Mouse (Mus musculus) megakaryocyte progenitor cell, adult 5-6 weeks (primary cell): Measurements from ENCODE around the gene Pgpep1. TPM values are rescaled to one million over a fixed set of nuclear protein-coding genes. Genes with fewer than 3 reads are reported as not detected.

Experiments
- ATAC-seq: replicated peaks from 2 replicates; pipeline ENCODE4 v1.8.0; 2016; ENCODE audit warnings: mild to moderate bottlenecking, moderate TSS enrichment, inconsistent platforms; ENCODE audit not compliant: poor library complexity
- total RNA-seq, 2 experiments: library from RNA; stranded (forward) in 1 of 2; stranded (reverse) in 1 of 2; fragments of 157-497, 149-512 nt in 1 of 2; fragments of 200-1000 nt in 1 of 2; gene quantifications; 2 replicates each; pipeline versions ENCODE4 v1.2.3 to v1.2.4; 2015 to 2017

Pgpep1 gene
- total RNA-seq, 2 experiments from 2014 or later, result 5.2 to 11.8 TPM

DNA sequence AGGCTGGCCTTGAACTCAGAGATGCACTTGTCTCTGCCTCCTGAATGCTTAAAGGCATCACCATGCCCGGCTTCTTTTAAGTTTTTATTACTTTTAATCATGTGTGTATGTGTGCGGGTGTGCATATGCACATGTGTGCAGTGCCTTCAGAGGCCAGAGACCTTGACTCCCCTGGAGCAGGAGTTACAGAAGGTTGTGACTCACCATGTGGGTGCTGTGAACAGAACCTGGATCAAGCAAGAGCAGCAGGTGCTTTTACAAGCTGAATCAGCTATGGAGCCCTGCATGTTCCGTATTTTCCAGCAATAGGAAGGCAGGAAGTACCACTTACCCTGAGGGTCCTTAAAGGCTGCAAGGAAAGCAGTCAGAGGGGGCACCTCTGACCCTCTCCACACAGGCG is 31.0 kb upstream of the Pgpep1 start:
- no peak for ATAC-seq

DNA sequence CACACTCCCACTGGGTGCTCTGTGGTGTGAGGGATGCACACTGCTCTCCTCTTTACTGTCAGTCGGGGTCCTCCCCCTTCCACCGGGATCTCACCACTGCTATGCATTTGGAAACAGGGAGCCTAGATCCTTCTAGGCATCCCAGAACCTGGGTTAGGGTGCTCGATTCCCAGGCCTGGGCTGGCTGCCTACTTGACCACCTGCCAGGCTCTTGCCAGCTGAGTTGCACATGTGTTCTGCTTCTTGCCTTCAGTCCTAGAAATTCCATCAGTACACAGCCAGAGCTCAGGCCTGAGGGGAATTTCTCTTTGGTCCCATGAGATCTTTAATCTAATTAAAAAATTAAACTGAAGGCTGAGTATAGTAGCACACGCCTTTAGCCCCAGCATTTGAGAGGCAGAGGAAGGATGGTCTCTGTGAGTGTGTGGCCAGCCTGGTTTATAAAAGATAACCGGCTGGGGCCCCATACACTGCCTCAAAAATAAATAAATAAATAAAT is 29.8 kb upstream of the Pgpep1 start:
- no peak for ATAC-seq

DNA sequence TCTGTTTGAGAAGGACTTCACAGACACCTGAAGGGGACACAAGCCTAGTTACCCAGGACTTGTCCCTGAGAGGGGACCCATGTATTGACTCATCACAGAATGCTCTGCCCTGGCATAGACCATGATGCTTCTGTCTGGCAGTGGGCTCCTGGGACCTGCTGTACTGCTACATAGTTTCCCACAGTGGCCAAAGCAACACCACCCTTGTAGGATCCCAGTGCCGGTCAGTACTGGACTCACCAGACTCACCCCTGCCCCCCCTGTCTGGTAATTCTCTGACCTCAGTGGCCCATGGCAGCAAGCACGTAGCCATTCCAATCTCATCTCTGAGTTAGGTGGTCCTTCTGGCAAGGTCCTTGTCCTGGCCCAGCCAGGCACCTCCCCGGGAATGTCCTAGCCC is 27.9 kb upstream of the Pgpep1 start:
- no peak for ATAC-seq

DNA sequence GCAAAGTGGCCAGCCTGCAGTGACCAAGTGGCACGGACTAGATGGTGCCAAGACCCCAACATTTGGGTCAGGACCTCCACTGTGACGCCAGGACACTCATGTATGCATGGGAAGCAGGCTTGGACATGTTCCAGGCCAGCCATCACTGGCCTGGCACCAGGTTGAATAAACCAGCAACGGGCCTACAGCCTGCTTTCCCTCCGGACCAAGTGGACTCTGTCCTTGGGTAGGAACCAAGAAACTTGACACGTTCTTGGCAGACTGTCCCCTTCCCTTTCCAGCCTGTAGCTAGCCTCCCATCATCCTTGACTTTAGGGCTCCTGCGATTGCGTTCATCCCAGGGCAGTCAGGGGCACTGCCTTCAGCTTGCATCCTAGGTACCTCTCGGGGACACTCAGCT is 27.4 kb upstream of the Pgpep1 start:
- no peak for ATAC-seq

DNA sequence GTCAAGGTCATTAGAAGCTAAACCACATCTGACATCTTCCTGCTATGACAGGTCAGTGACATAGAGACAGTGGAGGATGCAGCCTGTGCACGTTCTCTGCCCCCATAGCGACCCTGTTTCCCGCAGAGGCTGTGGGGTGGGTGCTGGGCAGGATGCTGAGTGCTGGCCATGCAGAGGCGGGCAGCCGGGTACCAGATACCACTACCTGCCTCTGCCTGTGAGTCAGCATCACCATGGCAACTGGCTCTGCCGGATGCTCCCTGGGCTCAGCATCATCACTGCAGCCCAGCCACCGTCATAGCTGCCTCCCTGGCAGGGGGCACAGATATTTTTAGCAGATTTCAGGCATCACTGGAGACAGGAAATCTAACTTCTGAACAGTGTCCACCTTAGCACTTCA is 24.1 kb upstream of the Pgpep1 start:
- ATAC-seq, result no peak

DNA sequence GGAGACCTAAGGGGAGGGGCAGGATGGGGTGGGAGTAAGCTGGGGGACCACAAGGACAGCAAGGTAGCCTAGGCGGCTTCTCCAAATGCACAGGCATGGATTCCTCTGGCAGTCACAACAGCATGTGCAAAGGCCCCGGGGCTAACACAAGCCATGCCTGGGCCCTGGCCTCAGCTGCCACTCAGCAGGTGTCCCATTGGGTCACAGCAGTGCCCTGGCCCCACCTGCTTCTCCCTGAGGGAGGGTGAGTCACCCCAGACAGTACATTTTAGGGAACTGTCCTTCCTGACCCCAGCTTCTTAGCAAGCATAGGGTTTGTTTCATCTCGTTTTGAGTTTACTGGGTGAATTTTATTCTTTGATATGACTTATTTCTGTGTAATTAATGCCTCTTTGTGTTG is 22.5 kb upstream of the Pgpep1 start:
- peak; percentile 55 for ATAC-seq

DNA sequence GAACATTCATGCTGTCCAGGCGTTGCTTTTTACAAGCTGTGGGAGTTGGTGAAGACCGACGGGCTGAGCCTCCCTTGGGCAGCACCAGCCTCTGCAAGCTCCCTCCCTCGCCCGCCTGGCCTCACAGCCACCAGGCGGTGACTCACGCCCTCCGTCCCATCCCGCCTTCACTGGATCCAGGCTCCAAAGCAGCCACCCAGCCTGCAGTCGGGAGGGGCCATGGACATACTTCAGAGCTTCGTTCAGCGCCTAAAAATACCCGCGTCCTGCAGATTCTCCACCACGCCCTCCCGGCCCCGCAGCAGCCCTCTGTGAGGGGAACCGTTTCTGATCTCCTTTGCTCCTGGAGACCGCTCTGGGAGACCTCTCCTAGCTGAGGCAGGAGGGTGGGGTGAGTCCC is 22.0 kb upstream of the Pgpep1 start:
- 0 out of 2 replicates have a peak, but pooled peaks have one; percentile 10 for ATAC-seq

DNA sequence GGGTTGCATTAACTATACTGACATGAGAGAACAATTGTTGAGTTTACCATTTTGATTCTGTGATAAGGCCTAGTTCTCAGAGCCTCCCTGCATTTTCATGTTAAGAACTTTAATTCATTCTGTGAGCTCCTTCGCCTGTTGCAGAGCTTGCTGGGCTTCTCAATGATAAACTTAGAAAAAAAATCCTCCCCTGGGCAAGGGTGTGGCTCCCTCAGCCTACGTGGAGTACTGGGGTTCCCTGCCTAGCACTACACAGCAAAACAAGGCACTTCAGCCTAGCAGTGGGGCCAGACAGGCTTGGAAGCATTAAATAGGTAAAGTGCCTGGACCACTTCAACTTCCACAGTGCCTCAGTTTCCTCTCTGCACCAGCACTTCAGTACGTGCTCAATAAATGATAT is 21.2 kb upstream of the Pgpep1 start:
- ATAC-seq, result 0 out of 2 replicates have a peak, but pooled peaks have one; percentile 23

DNA sequence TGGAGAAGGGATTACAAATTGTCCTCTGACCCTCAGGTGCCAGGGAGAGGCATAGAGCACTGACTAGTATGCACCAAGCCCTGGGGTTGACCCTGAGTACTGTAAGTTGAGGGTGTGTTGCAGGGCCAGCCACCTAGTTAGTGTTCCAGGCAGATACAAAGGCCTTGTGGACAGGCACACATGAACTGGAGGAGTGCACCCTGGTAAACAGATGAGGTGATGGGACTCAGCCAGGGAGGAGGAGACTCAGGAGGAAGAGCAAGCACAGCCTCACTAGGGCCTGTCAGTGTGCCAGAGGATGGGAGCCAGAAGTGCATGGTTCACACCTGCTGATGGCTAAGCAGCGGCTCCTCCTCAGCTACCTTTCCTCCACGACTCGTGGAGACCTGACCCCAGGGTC is 19.9 kb upstream of the Pgpep1 start:
- no peak for ATAC-seq

DNA sequence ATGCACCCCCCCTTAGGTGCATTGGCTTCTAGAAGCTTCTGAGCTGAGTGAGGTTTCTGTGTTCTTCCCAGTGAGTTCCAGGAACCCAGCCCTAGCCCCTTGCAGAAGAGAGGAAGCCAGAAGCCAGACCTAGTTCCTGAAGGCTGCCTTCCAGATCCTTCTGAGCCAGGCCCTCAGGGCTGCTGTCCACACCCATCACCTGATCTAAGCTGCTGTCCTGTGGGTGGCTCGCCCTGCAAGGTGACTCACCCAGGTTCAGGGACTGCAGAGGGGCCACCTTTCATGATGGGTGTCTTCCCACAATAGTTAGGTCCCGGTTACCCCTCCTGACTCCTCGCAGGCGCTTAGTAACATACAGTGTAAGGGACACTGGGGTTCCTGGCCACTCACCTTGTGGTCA is 19.2 kb upstream of the Pgpep1 start:
- no peak for ATAC-seq

DNA sequence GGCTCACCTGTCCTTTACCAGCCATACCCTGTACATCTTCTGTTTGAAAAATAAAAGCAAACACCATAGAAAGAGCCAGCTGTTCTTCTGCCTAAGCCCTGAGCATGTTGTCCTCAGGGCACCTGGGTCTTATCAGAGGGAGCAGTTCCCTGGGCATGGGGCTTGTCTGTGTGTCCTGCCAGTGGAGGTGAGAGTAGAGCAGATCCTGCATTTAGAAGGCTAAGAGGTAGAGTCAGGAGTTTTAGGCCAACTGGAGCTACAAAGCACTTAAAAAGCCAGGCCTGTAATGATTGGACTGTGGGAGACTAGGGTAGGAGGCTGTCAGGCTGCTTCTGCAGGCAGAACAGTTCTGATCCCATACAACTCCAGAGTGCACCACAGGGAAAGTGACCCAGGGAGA is 18.5 kb upstream of the Pgpep1 start:
- no peak for ATAC-seq

DNA sequence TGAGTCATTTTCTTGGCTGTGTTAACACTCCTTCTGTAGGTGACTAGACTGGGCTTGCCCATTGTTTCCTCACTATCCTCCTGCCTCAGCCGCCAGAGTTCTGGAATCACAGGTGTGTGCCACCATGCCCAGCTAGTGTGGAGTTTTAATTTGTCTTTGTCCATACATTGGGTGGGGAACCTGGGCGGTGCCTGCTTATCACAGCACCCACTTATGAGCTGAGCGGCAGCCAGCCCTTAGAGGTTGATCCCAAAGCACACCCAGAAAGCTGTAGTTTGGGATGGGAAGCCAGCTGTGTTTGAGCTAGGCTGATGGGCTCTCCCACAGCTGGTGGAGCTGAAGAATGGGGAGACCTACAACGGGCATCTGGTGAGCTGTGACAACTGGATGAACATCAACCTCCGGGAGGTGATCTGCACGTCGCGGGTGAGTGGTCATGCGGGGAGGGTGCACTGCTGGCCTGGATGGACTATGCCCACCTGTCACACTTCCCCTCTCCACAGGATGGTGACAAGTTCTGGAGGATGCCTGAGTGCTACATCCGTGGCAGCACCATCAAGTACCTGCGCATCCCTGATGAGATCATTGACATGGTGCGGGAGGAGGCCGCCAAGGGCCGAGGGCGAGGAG is 17.4 kb upstream of the Pgpep1 start:
- ATAC-seq, result no peak

DNA sequence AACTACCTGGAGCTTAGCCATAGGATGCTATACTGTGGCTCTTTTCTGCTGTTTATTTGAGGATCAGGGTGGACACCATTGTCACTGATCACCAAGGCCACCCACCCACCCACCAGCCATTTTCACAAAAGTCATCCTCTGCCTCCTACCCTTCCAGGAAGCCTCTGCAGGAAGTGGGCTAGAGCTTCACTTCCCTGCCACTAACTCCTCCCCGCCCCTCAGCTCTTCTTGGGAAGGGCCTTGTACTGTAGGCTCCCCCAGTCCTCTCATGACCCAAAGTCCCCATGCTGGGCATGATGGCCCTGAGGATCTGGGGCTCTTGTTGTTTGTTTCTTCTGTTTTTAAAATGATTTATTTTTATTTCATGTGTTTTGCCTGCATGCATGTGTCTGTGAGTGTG is 15.1 kb upstream of the Pgpep1 start:
- ATAC-seq, result peak; percentile 15; the same call in 1 of the 2 replicates

DNA sequence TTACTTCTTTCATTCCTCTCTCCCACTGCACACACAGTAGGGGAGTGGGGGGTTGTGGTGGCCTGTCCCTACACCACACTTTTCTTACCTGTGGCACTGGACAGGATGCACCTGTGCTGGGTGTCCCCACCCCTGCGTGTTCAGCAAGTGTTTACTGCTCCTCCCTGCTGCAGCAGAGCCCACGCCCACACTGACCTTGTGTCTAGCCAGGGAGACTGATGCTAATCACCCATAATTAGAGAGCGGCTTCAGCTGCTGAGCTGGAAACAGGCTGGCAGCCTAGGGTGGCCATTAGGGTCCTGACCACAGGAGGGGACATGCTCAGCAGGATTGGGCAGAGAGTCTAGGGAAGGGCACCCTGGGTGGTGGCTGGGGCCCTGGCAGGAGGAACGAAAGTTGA is 14.5 kb upstream of the Pgpep1 start:
- no peak for ATAC-seq

DNA sequence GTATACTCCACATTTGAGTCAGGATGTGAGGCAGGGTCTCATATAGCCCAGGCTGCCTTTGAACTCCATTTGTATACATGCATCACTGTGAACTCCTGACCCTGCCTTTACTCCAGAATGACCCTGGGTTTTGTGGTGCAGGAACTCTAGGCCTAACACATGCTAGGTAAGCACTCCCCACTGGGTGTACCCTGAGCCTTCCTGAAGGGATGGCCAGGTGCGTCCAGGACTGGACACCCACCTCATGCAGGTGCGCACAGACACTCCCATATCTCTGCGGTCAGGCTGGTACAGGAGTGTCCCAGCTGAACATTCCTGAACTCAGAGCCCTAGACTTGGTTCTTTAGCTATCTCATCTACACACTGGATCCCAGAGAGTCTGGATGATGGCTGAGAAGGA is 13.9 kb upstream of the Pgpep1 start:
- no peak for ATAC-seq

DNA sequence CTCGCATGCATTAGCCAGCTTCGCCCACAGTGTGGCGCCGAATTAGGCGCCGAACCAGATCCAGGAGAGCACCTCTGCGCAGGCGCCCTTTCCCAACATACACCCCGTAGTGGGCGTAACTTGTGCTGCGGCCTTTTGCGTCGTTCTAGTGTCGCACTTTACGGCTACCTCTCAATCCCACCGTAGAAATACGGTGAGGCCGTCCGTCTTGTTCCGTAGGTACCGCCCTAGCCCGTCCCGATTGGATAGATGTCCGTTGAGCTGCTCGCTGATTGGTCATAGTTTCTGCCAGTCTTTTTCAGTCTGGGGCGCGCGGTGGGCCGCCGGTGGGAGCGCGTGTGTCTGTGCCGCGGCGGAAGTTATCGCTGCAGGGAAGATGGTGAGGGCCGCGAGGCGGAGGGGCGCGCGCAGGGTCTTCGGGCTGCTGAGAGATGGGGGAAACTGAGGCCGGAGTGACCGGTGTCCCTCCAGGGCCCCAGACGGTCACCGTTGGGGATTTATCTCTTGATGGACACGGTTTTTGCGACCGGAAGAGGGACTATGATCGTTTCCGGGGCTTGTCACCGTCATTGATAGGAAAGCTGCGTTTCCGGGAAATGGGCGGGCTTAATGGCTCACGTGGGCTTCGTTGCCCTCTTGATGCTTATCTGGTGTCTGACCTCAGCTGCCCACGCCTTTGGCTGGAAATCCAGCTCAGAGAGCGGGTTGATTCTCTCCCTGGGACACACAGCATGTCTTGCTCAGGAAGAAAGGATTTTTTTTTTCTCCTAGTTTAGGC is 13.1 kb upstream of the Pgpep1 start, which contains the start of gene Lsm4:
Lsm4 (plus strand) TSS at position 170 of the 778 bp plus-strand sequence.
- ATAC-seq, result peak; percentile 87

DNA sequence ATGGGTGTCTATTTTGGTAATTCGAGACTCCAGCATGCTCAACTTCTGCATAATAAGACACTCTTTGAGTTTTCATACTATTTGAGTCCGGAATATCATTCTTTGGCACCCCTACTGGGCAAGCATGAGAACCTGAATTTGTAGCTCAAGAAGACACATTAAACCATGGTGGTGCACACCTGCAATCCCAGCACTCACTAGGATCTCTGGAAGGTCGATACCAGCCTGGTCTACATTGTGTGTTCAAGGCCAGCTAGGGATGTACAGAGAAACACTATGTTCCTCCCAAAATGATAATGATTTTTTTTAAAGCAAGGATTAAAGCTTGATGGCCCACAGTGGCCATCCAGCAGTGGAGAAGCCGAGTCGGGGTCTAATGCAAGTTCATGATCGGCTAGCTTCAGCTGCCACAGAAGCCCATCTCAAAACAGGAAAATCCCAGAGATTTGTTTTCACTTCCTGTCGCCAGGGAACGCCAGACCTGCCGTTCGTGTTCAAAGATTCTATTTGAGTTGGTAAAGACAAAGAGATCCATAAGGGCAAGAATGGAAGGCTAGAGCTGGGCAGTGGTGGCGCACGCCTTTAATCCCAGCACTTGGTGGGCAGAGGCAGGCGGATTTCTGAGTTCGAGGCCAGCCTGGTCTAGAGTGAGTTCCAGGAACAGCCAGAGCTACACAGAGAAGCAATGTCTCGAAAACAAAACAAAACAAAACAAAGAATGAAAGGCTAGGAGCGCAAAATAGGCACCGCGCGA is 12.3 kb upstream of the Pgpep1 start:
- ATAC-seq, result no peak

DNA sequence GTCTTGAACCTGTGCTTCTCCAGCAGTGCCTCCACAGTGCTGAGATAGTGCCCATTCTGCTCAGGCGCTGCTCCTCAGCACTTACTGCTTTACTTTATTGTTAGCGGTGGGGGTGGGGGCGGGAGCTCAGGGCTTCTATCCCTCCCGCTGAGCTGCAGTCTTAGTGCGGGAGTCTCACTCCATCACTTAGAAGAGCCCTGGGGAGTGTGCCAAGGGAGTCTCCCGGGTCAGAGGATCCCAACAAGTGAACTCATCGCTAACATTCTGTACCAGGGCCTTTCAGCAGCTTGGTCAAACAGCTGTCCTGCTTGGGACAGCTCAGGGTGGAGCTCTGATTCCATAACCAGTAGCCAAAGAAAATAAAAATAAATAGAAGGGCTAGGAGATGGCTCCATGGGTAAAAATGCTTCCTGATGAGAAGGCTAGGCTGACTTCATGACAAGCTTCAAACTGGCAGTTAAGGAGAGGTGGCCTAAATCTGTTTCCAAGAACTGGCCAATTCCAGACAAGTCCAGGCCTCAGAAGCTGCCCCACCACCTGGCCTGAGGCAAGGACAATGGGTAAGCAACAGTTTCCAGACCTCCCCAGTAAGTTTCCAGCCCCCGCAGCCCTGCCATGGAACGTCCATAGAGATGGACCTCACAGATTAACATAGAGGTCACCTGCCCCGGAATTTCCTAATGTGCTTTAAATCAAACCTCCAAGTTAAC is 11.6 kb upstream of the Pgpep1 start:
- no peak for ATAC-seq

DNA sequence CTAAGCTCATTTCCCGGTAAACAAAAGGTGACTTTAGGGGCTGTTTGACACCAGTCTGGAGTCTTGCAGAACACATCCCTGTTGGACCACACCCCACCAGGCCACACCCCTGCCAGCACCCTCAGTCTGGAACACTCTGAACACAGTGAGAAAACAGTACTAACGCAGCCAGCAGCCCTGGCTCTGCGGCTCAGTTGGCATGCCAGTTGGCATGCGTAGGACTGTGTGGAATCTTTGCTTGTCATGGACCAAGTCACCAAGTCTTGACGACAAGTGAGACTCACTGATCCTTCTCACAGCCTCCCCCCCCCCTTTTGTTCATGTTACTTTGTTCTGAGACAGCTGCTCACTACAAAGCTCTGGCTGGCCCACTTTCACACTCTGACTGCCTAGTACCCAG is 6.9 kb upstream of the Pgpep1 start:
- peak; percentile 61 for ATAC-seq

DNA sequence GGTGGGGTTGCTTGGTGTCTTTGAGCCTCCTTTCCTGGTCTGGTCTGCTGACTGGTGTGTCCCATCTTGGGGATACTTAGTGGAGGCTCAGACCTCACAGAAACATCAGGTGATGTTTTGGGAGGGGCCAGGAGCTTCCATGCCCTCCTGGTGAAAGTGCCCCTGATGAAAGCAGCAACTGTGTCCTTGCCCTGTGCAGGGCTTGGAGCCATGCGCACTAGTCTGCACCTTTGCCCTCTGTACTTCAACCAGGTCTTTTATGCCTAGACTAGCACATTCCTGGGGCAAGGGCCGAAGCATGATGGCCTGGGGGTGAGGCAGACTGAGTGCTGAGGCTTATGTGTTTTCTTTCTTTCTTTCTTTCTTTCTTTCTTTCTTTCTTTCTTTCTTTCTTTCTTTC is 5.4 kb upstream of the Pgpep1 start:
- no peak for ATAC-seq

DNA sequence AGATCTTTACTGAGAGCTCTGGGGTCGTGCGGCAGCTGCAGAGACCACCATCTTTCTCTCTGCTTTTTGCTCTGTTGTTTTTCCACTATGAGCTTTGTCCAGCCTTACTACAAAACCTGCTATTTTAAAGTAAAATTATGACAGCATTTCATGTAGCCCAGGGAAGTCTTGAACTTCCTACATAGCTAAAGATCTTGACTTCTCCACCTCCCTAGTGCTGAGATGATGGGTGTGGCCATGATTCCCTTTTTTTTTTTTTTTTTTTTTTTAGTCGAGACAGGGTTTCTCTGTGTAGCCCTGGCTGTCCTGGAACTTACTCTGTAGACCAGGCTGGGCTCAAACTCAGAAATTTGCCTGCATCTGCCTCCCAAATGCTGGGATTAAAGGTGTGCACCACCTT is 4.4 kb upstream of the Pgpep1 start:
- no peak for ATAC-seq
